Mouse (Mus musculus) testis, adult 2 months (tissue): ENCODE results near the gene Wdr25.

Experiments
- CTCF ChIP-seq: fragments of 200-500 bp; IDR thresholded peaks from 2 replicates; pipeline ENCODE4 v1.5.1; 2012; ENCODE audit warnings: low read depth, mild to moderate bottlenecking, inconsistent platforms, low read length, moderate library complexity; ENCODE audit not compliant: control insufficient read depth, insufficient read depth, insufficient replicate concordance
- POLR2A ChIP-seq: fragments of 200-500 bp; IDR thresholded peaks from 2 replicates; pipeline ENCODE4 v1.6.1; 2012; ENCODE audit warnings: low read depth, mild to moderate bottlenecking, inconsistent platforms, low read length, moderate library complexity; ENCODE audit not compliant: control insufficient read depth

GRCm38 (mm10) chr12:108983496-108983895 is 90.1 kb downstream of the Wdr25 start:
- TF ChIP-seq CTCF, result no peak
- TF ChIP-seq POLR2A, result no peak
